Mouse (Mus musculus) cerebellum, adult 2 months (tissue): ENCODE measurements around the gene Gatd1. TPM values are rescaled to one million over a fixed set of nuclear protein-coding genes. Genes with fewer than 3 reads are reported as not detected.

Source experiments
- DNase-seq, 2 experiments: peaks; one replicate each; pipeline ENCODE4 v3.0.0; 2021
- H3K27ac ChIP-seq: fragments of 200-500 bp; 2 replicates; pipeline ENCODE4 v1.5.1; 2012; ENCODE audit warnings: low read length, control low read depth, inconsistent platforms; ENCODE audit not compliant: insufficient read depth
- H3K27me3 ChIP-seq: fragments of 200-500 bp; 2 replicates; pipeline ENCODE4 v1.6.1; 2012; ENCODE audit warnings: inconsistent platforms, mild to moderate bottlenecking, low read length, moderate library complexity; ENCODE audit not compliant: control insufficient read depth, insufficient read depth
- H3K4me1 ChIP-seq: fragments of 200-500 bp; 2 replicates; pipeline ENCODE4 v1.6.1; 2011; ENCODE audit warnings: low read length; ENCODE audit not compliant: control insufficient read depth, insufficient read depth
- H3K4me3 ChIP-seq: fragments of 200-500 bp; replicated peaks from 2 replicates; pipeline ENCODE3; 2011; ENCODE audit warnings: mild to moderate bottlenecking, low read depth, low read length, control low read depth; ENCODE audit not compliant: insufficient read depth
- CTCF ChIP-seq: fragments of 200-500 bp; IDR thresholded peaks from 2 replicates; pipeline ENCODE4 v1.5.1; 2011; ENCODE audit warnings: low read depth, mild to moderate bottlenecking, control low read depth, low read length, moderate library complexity, borderline replicate concordance; ENCODE audit not compliant: insufficient read depth
- POLR2A ChIP-seq: fragments of 200-500 bp; IDR thresholded peaks from 2 replicates; pipeline ENCODE4 v1.6.1; 2011; ENCODE audit warnings: low read length, control low read depth, borderline replicate concordance; ENCODE audit not compliant: insufficient read depth
- WGBS: fragments of 180-500 bp; shearing (Covaris S2); methylation state at CpG from one replicate; pipeline ENCODE4 v1.1.7; 2018; 5-methylcytosine and 5-hydroxymethylcytosine counted together
- polyA plus RNA-seq: library from polyadenylated mRNA; depleted of rRNA; stranded (reverse); fragments of >200 nt; gene quantifications from 2 replicates; pipeline ENCODE4 v1.2.3, GENCODE M21; 2012

Gene Gatd1
- polyA plus RNA-seq, 1 experiment = 49.2 TPM

DNA sequence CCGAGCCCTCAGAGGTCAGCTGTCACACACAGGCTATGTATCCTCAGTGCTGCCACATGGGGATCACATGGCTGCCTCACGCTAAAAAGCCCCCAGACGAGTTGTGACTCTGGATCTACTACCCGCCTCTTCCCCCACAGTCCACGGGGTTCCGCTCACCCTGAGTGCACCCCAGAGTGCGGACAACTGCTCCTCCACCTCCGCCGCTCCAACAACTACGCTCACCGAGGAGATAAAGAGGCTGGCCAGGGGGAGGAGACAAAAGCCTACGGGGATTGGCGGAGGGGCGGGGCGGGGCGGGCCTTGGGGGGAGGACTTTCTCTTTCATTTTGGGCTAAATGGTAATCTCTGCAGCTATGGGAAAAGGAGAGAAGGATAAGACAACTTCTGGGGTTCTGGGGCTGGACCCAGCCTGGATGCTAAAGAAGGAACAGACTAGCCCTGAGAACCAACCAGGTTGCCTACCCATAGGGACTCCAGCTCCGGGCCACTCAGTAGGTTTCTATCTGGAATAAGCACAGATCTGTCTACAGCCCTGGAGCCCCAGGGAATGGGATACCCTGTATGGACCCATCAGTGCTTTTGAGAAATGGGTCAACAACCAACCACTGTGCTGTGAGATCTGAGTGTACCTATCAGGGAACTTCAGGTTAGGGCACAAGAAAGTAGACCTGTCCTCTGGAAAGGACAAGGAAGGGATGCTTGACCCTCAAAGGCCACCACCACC is 21.4 kb upstream of the Gatd1 start:
- TF ChIP-seq POLR2A (peak; percentile 96), CTCF (no peak)
- peaks cover 45% of the 10 kb centered on the region for H3K4me1 ChIP-seq
- peak; percentile 83 to 84 for DNase-seq
- H3K27ac ChIP-seq = peak overlapping the region; percentile 98
- peak overlapping the region; percentile 84 for H3K4me3 ChIP-seq
- 1% methylated on average over 17 of the region's 17 CpGs for WGBS
- H3K27me3 ChIP-seq = no peaks in the 10 kb centered on the region

DNA sequence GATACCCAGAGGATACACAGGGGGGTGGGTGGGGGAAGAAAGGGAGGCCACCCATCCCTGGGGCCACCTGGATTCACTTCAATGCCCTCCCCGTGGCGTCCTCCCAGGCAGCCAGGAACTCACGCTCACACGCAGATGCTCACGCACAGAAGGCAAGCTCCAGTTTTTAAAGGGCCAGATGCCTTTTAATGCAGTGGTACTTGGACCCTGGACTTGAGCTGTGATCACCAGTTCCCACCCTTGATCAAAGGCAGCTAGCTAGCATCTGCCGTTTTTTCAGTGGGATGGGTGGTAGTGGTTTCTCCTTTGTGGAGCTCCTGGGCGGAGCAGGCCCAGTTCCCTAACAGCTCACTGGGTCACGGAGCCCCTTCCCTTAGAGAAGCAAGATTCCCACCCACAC is 20.5 kb upstream of the Gatd1 start:
- Histone ChIP-seq H3K27ac (peak overlapping the region; percentile 98), H3K4me3 (peak overlapping the region; percentile 84), H3K4me1 (peaks cover 50% of the 10 kb centered on the region), H3K27me3 (no peaks in the 10 kb centered on the region)
- DNase-seq = peak; percentile 86 to 90
- TF ChIP-seq POLR2A (peak; percentile 57; the same call in 1 of the 2 replicates), CTCF (no peak)
- WGBS = under 1% methylated on average over 8 of the region's 8 CpGs

DNA sequence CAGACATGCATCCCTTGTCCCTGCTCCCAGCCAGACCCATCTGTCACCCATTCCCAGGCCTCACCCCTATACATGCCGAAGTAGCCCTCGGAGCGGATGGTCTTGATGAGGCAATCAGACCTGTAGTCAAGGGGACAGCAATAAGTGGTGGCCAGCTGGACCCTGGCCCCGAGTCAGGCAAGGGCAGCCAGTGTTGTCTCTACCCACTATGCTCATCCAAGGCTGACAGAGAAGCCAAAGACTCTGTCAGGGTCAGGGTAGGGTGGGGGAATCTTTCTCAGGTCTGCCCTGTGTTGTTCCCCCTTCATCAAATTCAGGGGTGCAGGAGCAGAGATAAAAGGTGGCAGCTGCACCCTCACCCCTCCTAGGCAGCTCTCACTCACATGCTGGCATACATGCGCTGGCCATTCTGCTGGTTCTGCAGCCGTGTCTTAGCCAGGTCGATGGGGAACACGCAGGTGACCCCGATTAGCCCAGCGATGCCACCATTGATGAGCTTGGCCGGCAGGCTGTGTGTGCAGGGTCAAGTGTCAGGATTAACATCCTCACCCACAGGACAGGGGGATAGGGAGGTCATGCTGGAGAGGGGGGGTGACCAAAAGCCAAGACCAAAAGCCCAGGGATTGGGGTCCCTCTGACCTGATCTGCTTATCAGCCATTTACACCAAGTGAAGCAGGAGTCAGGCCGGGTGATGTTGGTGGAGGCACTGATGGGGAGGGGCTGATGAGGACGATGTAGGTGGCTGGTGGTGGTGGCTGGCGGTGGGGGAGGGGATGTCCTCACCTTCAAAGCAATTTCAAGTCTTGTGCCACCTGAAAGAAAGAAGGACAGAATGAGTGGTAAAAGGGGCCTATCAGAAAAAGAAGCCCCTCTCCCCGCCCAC is 19.8 kb upstream of the Gatd1 start:
- Histone ChIP-seq H3K27me3 (no peaks in the 10 kb centered on the region), H3K4me1 (peaks cover 44% of the 10 kb centered on the region), H3K27ac (peak overlapping the region; percentile 98), H3K4me3 (peak overlapping the region; percentile 84)
- WGBS = 9% methylated on average over 15 of the region's 15 CpGs
- peak; percentile 65 to 70 for DNase-seq
- TF ChIP-seq CTCF = no peak
- no peak for TF ChIP-seq POLR2A

DNA sequence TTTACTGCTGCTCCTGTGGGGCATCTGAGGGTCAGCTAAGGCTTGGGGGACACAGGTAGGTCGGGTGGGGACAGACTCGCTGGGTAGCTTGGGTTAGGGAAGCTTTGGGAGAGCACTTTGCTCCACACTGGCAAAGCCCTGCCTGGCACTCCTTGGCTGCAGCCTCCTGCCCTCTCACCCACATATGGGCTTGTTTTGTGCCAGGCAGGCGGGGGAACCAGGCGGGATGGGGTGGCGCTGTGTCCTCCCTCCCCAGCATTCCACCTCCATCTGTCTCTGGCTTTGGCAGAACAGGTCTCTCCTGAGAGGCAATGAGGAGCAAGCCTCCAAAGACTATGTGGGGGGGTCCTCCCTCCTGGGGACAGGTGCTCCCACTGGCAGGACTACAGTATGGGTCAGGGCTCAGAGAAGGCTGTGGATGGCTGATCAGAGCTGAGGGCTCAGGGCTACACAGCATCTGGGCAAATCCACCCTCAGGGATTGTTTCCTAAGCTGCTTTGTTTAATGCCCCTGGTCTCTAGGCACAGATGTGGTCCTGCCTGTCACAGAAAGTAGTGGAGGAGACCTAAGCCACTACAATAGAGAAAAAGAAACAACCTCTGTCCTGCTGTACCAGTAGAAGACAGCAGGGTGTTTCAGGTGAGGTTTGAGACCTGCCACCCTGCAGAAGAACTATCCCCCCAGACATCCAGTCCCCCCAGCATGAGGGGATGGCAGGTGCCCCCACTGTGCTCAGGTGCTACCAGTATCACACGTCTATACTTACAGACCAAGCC is 19.0 kb upstream of the Gatd1 start:
- Histone ChIP-seq H3K4me1 (peaks cover 35% of the 10 kb centered on the region), H3K4me3 (peak overlapping the region; percentile 84), H3K27me3 (no peaks in the 10 kb centered on the region), H3K27ac (peak overlapping the region; percentile 98)
- peak; percentile 17; the same call in 1 of the 2 replicates for TF ChIP-seq CTCF
- TF ChIP-seq POLR2A = peak; percentile 63; the same call in 1 of the 2 replicates
- peak; percentile 94 to 98 for DNase-seq
- 7% methylated on average over 6 of the region's 6 CpGs for WGBS

DNA sequence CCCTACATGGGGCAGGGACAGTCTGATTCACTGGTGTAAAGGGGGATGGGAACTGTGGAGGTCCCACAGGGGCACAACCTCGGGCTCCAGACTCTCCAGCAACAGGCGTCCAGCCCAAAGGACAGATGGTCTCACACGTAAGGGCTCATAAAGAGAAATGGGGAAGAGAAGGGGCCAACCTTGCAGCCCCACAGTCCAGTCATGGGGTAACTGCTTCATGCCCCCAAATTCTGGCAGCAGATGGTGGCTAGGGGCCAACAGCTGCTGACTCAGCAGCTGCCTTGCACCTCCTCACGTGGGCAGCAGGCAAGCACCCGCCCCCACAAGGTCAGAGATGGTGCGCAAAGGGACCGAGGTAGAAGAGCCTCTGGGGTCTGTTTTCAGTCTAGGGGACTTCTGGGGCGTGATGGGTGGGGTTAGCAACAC is 18.3 kb upstream of the Gatd1 start:
- H3K27me3 ChIP-seq = no peaks in the 10 kb centered on the region
- peak; percentile 70 to 74 for DNase-seq
- peak overlapping the region; percentile 84 for H3K4me3 ChIP-seq
- peaks cover 37% of the 10 kb centered on the region for H3K4me1 ChIP-seq
- H3K27ac ChIP-seq = peak overlapping the region; percentile 85
- TF ChIP-seq POLR2A (no peak), CTCF (no peak)
- 4% methylated on average over 8 of the region's 8 CpGs for WGBS

DNA sequence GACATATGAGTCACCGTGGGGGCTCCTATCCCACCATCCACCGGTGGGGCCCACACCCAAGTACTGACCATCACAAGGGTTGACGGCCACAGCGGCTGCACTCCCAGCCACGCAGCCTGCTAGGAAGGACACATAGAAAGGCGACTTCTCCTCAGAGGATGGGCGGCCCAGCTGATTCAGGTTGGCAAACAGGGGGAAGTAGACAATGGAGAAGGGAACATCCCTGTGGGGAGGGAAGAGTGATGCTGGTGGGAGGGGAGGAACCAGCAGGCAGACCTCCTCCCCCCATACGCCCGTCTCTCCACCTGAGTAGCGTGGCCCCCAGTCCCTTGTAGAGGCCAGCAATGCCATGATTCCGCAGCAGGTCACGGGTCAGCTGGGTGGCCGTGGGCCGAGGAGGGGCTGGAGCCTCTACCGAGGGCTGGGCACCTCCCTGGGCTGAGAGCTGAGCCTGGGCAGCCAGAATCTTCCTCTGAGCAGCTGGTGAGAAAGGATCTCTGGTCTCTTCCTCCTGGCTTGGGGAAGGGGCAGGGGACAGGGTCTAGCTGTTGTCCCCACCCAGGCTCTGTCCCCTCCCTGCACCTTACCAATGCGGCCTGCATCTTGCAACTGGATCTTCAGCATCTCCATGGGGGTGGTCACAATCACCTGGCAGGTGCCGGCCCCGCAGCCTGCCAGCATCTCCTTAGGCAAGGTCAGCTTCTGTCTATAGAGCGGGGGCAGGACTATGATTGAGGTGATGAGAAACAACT is 17.7 kb upstream of the Gatd1 start:
- TF ChIP-seq POLR2A (no peak), CTCF (no peak)
- peak in 1 of 2 experiments; percentile 46 for DNase-seq
- Histone ChIP-seq H3K4me1 (peaks cover 37% of the 10 kb centered on the region), H3K27ac (peak overlapping the region; percentile 85), H3K27me3 (no peaks in the 10 kb centered on the region), H3K4me3 (peak overlapping the region; percentile 84)
- 43% methylated on average over 19 of the region's 19 CpGs for WGBS

DNA sequence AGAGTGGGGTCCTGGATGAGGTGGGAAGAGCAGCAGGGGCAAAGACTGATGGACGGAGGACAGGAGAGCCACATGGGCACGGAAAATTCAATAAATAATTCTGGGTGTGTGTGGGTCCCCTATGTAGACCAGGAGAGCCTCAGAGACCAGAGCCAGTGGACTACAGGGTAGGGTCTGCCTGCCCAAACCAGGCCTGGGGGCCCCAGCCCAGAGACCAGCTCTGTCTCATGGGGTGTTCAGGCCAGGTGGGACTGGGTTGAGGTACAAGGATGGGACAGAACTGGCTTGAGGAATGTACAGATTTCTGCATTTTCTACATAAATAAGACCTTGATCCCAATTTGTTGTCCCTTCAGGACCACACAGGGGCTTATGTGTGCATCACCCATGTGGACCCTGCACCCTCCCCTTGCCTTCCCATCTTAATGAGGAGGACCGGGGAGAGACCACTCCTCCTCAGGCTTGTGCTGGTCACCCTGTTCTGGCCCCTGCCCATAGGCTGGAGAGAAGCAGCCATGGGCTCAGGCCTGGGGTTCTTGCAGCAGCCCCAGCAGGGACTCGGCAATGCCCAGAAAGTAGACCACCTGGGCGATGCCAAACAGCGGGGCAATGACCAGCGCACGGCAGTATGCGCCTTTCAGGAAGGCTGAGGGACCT is 16.8 kb upstream of the Gatd1 start:
- peak overlapping the region; percentile 85 for H3K27ac ChIP-seq
- no peaks in the 10 kb centered on the region for H3K27me3 ChIP-seq
- peak; percentile 4; the same call in 1 of the 2 replicates for TF ChIP-seq POLR2A
- no peak for TF ChIP-seq CTCF
- peak; percentile 38 to 40 for DNase-seq
- H3K4me1 ChIP-seq = peaks cover 33% of the 10 kb centered on the region
- no peak overlapping the region for H3K4me3 ChIP-seq
- WGBS = 83% methylated on average over 9 of the region's 9 CpGs
